Mouse (Mus musculus) spleen, postnatal 36 days (tissue): ENCODE measurements around the gene Dnajc11.

ENCODE experiments used
- DNase-seq, 2 experiments: peaks; one replicate each; pipeline ENCODE4 v3.0.0; 2022; ENCODE audit warnings: low spot score in 2 of 2, mixed read lengths in 1 of 2

Gene Dnajc11

DNA sequence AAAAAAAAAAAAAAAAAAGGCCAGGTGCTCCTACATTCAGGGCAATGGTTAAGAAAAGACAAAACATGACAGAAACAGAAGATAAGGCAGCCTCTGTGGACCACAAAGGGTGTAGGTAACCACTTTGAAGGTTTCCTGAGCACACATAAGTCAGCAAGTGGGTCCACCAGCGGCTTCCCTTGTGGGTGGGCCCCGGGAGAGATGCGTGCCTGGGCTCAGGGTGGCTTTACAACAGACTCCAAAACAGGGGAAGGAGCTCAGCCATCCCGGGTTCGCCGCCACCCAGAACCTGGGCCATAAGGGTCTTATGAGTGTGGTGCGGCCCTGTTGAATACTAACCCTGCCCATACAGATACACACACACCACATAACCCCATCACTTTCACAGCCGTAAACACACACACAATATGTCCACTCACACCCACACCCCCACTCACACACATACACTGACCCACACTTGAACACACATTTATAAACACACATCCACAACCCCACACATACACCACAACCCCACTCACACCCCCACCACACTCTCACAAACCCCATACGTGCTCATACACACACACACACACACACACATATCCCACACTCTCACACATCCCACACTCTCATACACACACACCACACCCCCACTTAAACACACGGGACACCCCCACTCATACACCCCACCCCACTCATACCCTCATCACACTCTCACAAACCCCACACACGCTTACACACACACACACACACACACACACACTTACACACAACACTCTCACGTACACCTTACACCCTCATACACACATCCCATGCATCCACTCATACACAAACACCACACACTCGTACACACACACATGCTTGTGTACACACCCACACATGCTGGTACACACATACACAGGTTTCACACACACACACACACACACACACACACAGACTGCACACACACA is 651 bp upstream of the Dnajc11 start:
- DNase-seq = no peak

- DNase-seq = no peak
Observed at GRCm38 (mm10) chr4:151934215-151934572, 703 bp downstream of the Dnajc11 start.

GRCm38 (mm10) chr4:151937441-151937840 is 4.0 kb downstream of the Dnajc11 start:
- DNase-seq = no peak

GRCm38 (mm10) chr4:151938089-151938488 is 4.6 kb downstream of the Dnajc11 start:
- DNase-seq = no peak

DNA sequence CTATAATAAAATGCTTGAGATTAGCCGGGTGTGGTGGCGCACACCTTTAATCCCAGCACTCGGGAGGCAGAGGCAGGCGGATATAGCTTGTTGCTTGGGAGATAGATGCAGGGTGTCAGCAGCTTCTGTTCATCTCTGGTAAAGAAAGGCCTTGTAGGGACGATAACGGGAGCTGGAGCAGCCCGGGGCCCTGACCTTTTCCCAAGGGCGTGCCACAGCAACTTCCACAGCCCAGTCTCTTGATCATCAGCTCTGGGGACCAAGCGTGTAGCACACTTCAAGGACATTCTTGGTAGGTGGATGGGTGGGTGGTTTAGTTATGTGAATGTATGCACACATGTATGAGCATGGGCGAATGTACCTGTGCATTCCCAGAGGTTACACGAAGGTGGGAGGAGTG is 12.7 kb downstream of the Dnajc11 start:
- no peak for DNase-seq

DNA sequence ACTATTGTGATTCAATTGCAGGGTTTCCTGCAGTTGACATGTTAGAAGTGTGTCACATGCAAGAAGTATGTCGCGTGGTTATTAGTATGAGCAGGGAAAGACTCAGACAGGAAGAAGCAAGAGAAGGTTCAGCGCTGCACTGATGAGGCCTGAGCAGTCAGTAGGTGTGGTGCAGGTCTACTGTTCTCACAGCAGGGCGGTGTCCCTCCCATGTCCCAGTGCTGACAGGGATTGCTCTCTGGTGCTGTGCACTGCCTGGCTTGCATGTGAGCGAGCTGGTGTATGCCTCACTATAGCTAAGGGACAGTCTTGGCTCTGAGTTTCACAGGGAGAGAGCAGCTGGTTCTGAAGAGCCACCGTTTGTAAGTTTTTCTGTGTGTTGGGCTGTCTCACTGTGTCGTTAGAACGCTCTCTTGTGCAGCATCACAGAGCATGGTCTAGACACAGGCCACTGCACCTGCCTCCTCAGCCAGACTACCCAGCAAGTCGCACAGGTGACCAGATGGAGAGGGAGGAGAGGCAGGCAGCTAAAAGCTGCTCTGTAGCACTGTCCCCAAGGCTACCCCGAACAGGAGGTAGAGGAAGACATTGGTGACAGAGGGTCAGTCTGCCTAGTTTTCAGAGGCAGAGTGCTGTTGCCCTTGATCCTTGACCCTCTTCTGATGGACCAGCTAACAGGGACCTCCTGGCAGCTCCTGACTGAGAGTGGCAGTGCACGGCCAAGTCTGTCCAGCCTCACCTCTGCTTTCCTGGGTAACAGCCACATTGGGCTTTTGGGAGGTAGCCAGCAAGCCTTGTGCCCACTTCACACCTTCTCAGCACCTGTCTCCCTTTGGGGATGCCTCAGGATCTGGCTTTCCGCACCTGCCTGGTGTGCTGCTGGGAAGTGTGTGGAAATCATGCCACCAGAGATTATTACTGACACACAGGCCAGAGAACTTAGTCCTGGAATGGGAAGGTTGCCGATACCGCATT is 15.3 kb downstream of the Dnajc11 start:
- no peak for DNase-seq

GRCm38 (mm10) chr4:151953209-151953608 is 19.7 kb downstream of the Dnajc11 start:
- no peak for DNase-seq

DNA sequence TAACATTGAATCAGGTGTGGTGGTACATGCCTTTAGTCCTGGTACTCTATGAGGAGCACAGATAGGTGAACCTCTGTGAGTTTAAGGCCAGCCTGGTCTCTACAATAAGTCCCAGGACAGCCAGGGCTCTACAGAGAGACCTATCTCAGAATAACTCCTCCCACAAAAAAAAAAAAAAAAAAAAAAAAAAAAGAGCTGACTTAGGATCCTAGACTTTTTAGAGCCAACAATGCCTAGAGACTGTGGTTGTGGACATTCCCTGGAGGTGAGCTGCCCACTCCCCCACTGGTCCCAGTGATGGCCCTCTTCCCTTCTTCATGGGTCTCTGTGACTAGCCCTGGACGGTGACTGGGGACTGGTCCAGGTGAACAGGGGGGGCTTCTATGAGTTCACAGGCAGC is 22.3 kb downstream of the Dnajc11 start:
- DNase-seq = no peak

- no peak for DNase-seq
Observed at GRCm38 (mm10) chr4:151957584-151958315, 24.3 kb downstream of the Dnajc11 start.

GRCm38 (mm10) chr4:151959849-151960512 is 26.5 kb downstream of the Dnajc11 start:
- DNase-seq = no peak

- peak; percentile 57 to 74 for DNase-seq
Observed at GRCm38 (mm10) chr4:151960513-151960854, 27.0 kb downstream of the Dnajc11 start.

GRCm38 (mm10) chr4:151962817-151963216 is 29.3 kb downstream of the Dnajc11 start:
- peak; percentile 77 to 82 for DNase-seq

DNA sequence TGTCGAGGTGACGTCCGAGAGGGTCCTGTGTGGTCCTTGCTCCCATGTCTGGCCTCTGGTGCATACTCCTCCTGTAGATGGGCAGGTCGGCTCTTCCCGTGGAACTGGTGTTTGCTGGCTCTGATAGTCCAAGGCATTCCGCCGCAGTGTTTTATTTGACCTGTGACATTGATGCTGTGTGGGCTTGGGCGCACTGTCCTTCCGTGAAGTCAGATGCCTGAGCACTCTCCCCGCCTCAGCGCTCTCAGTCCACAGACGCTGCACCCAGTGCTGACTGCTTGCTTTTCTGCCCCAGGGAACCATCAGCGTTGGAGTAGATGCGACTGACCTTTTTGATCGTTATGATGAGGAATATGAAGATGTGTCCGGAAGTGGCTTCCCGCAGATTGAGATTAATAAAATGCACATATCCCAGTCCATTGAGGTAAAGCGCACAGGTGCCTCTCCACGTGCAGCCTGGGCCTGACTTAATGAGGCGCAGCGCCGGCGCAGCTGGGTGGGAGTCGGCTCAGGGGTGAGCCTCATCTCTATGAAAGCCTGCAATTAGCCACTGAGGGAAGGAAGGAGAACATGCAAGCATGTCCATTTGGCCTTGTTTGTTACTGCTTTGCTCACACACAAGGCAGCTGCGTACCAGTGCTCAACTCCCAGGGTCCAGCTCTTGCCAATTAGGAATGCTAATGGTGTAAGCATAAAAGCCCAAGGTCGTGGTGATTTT is 34.9 kb downstream of the Dnajc11 start:
- no peak for DNase-seq

- DNase-seq = no peak
Observed at GRCm38 (mm10) chr4:151972221-151972967, 38.9 kb downstream of the Dnajc11 start.

DNA sequence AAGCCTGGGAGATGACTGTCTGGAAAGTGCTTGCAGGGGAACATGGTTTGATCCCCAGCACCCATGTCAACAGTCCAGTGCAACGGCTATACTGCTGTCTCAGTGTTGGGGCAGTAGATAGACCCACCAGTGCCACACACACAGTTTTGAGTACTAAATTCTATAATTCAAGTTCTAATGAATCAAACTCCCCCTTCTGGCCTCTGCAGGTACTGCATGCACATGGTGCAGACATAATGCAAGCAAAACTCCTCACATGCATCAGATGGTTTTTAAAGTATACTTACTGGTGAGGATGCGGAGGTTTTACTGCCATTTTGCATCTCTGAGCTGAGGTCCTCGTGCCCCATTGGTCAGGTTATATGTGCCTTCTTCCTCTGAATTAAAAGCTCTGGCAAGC is 42.0 kb downstream of the Dnajc11 start:
- DNase-seq = peak in 1 of 2 experiments; percentile 42

- peak; percentile 77 to 83 for DNase-seq
Observed at GRCm38 (mm10) chr4:151977748-151978147, 44.3 kb downstream of the Dnajc11 start.

- DNase-seq = no peak
Observed at GRCm38 (mm10) chr4:151980699-151981098, 47.2 kb downstream of the Dnajc11 start.

DNA sequence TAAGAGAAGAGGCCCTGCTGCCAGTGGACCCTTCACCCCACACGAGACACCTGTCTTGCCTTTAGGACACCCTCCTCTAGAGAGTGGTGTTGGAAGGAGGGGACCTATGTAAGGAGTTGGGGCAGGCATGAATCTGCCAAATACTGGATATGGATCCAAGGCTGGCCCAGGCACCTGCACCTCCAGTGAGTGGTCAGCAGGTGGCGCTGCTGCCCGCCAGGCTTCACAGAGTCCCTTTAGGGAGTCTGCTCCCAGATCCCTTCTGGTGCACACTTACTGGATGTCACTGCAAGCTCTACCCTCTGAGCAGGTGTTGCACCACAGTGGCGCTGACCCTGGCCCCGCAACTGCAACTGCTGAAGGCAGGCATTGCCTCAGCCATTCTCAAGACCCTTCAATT is 47.9 kb downstream of the Dnajc11 start:
- DNase-seq = peak; percentile 56 to 65

DNA sequence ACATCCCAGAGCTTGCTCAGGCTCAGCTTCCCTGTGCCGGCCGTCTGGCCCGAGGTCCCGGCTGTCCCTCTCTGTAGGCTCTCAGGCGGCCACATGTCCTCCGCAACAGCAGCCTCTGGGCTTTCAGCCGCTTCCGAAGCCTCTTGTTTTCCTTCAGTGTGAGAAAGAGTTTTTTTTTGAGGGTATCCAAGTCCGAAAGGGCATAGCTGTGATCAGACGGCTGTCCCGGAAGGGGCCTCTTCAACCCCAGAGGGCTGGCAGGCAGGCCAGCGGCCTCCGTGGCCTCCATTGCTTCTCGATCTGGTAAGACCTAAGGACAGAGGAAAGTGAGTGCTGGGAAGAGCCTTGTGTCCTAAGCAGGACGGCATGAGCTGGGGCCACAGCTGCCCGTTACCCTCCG is 49.6 kb downstream of the Dnajc11 start:
- no peak for DNase-seq

DNA sequence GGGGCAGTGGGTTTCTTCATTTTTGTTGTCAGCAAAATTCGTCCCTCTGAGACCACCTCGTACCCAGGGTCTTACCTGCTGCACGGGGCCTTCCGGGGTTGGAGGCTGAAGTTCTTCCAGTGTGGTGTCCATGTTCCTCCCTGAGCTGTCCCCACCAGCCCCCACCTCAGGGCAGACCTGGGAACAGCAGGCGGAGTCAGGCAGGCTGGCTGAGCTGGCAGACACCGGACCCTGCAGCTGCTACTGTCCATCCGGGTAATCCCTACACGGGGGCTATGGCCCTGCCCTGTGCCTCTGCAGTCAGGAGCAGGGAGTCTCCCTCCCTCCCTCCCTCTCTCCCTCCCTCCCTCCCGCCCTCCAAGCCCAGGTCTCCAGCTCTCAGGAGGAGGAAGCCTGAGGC is 50.1 kb downstream of the Dnajc11 start:
- DNase-seq = no peak
